Mouse (Mus musculus): ENCODE measurements around the gene Scn5a.

GRCm38 (mm10) chr9:119472412-119472918, 106.4 kb downstream of the Scn5a start:
- TF ChIP-seq CTCF (IDR thresholded peaks at IDR 0.05; ENCODE audit: low read depth) (no peak), EP300 (IDR thresholded peaks at IDR 0.05; ENCODE audit: low read depth) (no peak)

Data from liver, embryonic 14.5 days (tissue).